Mouse (Mus musculus) left cerebral cortex, adult 11 months (tissue): Measurements from ENCODE around the gene Sbf2.
"Not testable (repeated sequence)": the region's sequence is repeated elsewhere in the genome, so short reads cannot be mapped to it uniquely, and the experiment has no call there.

ENCODE experiments used
- DNase-seq: peaks from one replicate; pipeline ENCODE4 v3.0.0; 2022; ENCODE audit warnings: low spot score

Sbf2 gene

GRCm38 (mm10) chr7:110614133-110615063, at the start of gene Sbf2:
Gene Sbf2 (minus strand): TSS chr7:110614922.
- peak; percentile 66 for DNase-seq

- DNase-seq, result no peak
Observed at GRCm38 (mm10) chr7:110658378-110658928, 43.7 kb upstream of the Sbf2 start.

- DNase-seq, result no peak
Observed at GRCm38 (mm10) chr7:110655966-110656365, 41.2 kb upstream of the Sbf2 start.

- no peak for DNase-seq
Observed at GRCm38 (mm10) chr7:110655230-110655629, 40.5 kb upstream of the Sbf2 start.

GRCm38 (mm10) chr7:110651091-110651490, 36.4 kb upstream of the Sbf2 start:
- no peak for DNase-seq

GRCm38 (mm10) chr7:110650491-110650890, 35.8 kb upstream of the Sbf2 start:
- DNase-seq, result no peak

- DNase-seq, result no peak
Observed at GRCm38 (mm10) chr7:110649133-110649987, 34.6 kb upstream of the Sbf2 start.

- no peak for DNase-seq
Observed at GRCm38 (mm10) chr7:110648455-110649085, 33.8 kb upstream of the Sbf2 start.

- no peak for DNase-seq
Observed at GRCm38 (mm10) chr7:110647559-110648454, 33.1 kb upstream of the Sbf2 start.

- DNase-seq, result no peak
Observed at GRCm38 (mm10) chr7:110646611-110647407, 32.1 kb upstream of the Sbf2 start.

- DNase-seq, result no peak
Observed at GRCm38 (mm10) chr7:110645859-110646258, 31.1 kb upstream of the Sbf2 start.

- peak; percentile 40 for DNase-seq
Observed at GRCm38 (mm10) chr7:110645311-110645710, 30.6 kb upstream of the Sbf2 start.

GRCm38 (mm10) chr7:110639958-110640357, 25.2 kb upstream of the Sbf2 start:
- not testable (repeated sequence) for DNase-seq

- no peak for DNase-seq
Observed at GRCm38 (mm10) chr7:110639291-110639915, 24.7 kb upstream of the Sbf2 start.

- no peak for DNase-seq
Observed at GRCm38 (mm10) chr7:110638305-110639110, 23.8 kb upstream of the Sbf2 start.

GRCm38 (mm10) chr7:110636559-110636958, 21.8 kb upstream of the Sbf2 start:
- DNase-seq, result no peak

- no peak for DNase-seq
Observed at GRCm38 (mm10) chr7:110635929-110636328, 21.2 kb upstream of the Sbf2 start.

- no peak for DNase-seq
Observed at GRCm38 (mm10) chr7:110631136-110631888, 16.6 kb upstream of the Sbf2 start.
